ENCODE assay signal across 8 mouse cellular contexts in the genomic region with DNA sequence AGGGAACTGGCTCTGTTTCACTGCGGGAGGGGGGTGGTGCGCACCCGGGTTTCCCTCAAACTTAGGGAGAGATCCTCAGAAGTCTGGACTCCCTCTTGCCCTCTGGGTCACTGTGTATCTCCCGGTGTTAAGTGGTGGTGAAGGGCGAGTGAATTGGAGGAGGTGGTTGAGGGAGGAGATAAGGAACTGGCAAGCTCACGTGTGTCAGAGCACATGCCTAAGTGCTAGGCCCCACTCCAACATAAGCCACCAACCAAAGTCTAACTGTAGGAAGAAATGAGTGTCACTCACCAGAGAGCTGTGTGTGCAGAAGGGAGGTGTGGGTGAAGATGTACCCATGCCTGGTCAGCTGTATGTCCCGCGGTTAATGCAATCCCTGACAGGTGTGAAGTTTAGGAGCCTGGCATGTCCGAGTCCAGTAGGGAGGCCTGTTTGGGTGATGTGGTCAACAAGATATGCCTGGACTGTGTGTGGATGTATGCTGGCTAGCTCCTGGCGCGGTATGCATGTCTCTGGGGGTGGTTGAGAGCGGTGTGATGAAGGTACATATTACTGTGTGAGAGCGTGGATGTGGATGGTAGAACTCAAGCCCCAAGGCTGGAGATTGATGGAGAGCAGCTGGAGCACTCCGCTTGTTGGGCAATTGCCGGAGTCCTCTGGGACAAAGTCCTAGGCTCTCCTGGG. TPM values are rescaled to one million over a fixed set of nuclear protein-coding genes. Genes with fewer than 3 reads are reported as not detected.
A peak's percentile ranks its signal among the peaks of the same experiment; 100 is the strongest.
DNase-seq lines count a peak whose midpoint lies in the region; ATAC-seq and TF ChIP-seq lines count a peak whose summit lies in the region.

No protein-coding gene starts in this region.

- TF ChIP-seq CTCF in lung, embryonic 14.5 days (IDR thresholded peaks at IDR 0.05; ENCODE audit: low read depth), result no peak

- no peaks in the 10 kb centered on the region for H3K9me3 ChIP-seq in forebrain, embryonic 11.5 days (ENCODE audit: control insufficient read depth, low read length)
- no peaks in the 10 kb centered on the region for H3K9me3 ChIP-seq in intestine, embryonic 15.5 days
- H3K9me3 ChIP-seq in lung, embryonic 14.5 days (ENCODE audit: low read depth, low read length), result no peaks in the 10 kb centered on the region
- H3K9me3 ChIP-seq in stomach, embryonic 14.5 days (ENCODE audit: control insufficient read depth, low read depth, low read length), result no peaks in the 10 kb centered on the region

- no peaks in the 10 kb centered on the region for H3K27me3 ChIP-seq in forebrain, embryonic 11.5 days (ENCODE audit: control insufficient read depth, insufficient read depth, low read length)
- H3K27me3 ChIP-seq in intestine, embryonic 15.5 days (replicated peaks), result no peaks in the 10 kb centered on the region
- H3K27me3 ChIP-seq in lung, embryonic 14.5 days (ENCODE audit: insufficient read depth, low read length), result no peaks in the 10 kb centered on the region
- no peaks in the 10 kb centered on the region for H3K27me3 ChIP-seq in stomach, embryonic 14.5 days (ENCODE audit: control insufficient read depth, insufficient read depth, low read length)

- H3K27ac ChIP-seq in forebrain, embryonic 11.5 days (ENCODE audit: low read depth, low read length), result peak overlapping the region; percentile 12; the same call in 1 of the 2 replicates
- H3K27ac ChIP-seq in intestine, embryonic 15.5 days, result peak overlapping the region; percentile 93
- peak overlapping the region; percentile 82; the same call in 1 of the 2 replicates for H3K27ac ChIP-seq in lung, embryonic 14.5 days (ENCODE audit: low read depth)
- peak overlapping the region; percentile 87; the same call in 1 of the 2 replicates for H3K27ac ChIP-seq in stomach, embryonic 14.5 days (ENCODE audit: low read length)

- peak; percentile 10 for ATAC-seq in forebrain, embryonic 11.5 days (replicated peaks; ENCODE audit: low FRiP score)
- ATAC-seq in intestine, embryonic 15.5 days, result peak; percentile 59
- ATAC-seq in lung, embryonic 14.5 days (ENCODE audit: insufficient read depth), result peak; percentile 15
- ATAC-seq in stomach, embryonic 14.5 days (ENCODE audit: insufficient number of reproducible peaks, insufficient read depth, low FRiP score, low read depth), result peak; percentile 11; the same call in 1 of the 2 replicates
- no peak for ATAC-seq in monocyte, adult 5-6 weeks (replicated peaks; ENCODE audit: insufficient number of reproducible peaks, low FRiP score, low TSS enrichment, poor library complexity, severe bottlenecking)

- peaks cover 3% of the 10 kb centered on the region; the same call in 1 of the 2 replicates for H3K36me3 ChIP-seq in forebrain, embryonic 11.5 days (ENCODE audit: control insufficient read depth, insufficient read depth, low read length)
- peaks cover 30% of the 10 kb centered on the region for H3K36me3 ChIP-seq in intestine, embryonic 15.5 days
- H3K36me3 ChIP-seq in lung, embryonic 14.5 days (ENCODE audit: insufficient read depth), result peaks cover 35% of the 10 kb centered on the region
- peaks cover 29% of the 10 kb centered on the region for H3K36me3 ChIP-seq in stomach, embryonic 14.5 days (ENCODE audit: control insufficient read depth, insufficient read depth, low read length)

- DNase-seq in urinary bladder, postnatal 36 days (ENCODE audit: low spot score in 2 of 2), result peak; percentile 38 to 43
- DNase-seq in urinary bladder, postnatal 14 days (ENCODE audit: low spot score), result no peak
- no peak for DNase-seq in forebrain, embryonic 11.5 days (ENCODE audit: low spot score)
- peak; percentile 64 for DNase-seq in lung, embryonic 14.5 days
- no peak for DNase-seq in adrenal gland, postnatal 4 days (ENCODE audit: low spot score in 2 of 2)

- H3K9ac ChIP-seq in forebrain, embryonic 11.5 days (ENCODE audit: low read length), result peak overlapping the region; percentile 76
- H3K9ac ChIP-seq in intestine, embryonic 15.5 days, result peak overlapping the region; percentile 89
- peak overlapping the region; percentile 75 for H3K9ac ChIP-seq in lung, embryonic 14.5 days
- H3K9ac ChIP-seq in stomach, embryonic 14.5 days (replicated peaks; ENCODE audit: low read depth, low read length), result peak overlapping the region; percentile 76

- H3K4me1 ChIP-seq in forebrain, embryonic 11.5 days (replicated peaks; ENCODE audit: control insufficient read depth, insufficient read depth, low read length), result peaks cover 7% of the 10 kb centered on the region; the same call in 1 of the 2 replicates
- peaks cover 31% of the 10 kb centered on the region for H3K4me1 ChIP-seq in intestine, embryonic 15.5 days (replicated peaks)
- peaks cover 14% of the 10 kb centered on the region for H3K4me1 ChIP-seq in lung, embryonic 14.5 days (ENCODE audit: insufficient read depth)
- peaks cover 23% of the 10 kb centered on the region; the same call in 1 of the 2 replicates for H3K4me1 ChIP-seq in stomach, embryonic 14.5 days (ENCODE audit: control insufficient read depth, insufficient read depth, low read length)

- H3K4me3 ChIP-seq in forebrain, embryonic 11.5 days (ENCODE audit: low read depth, low read length), result peak overlapping the region; percentile 53
- peak overlapping the region; percentile 89 for H3K4me3 ChIP-seq in intestine, embryonic 15.5 days (replicated peaks)
- H3K4me3 ChIP-seq in lung, embryonic 14.5 days (ENCODE audit: low read depth, low read length), result peak overlapping the region; percentile 74
- peak overlapping the region; percentile 76 for H3K4me3 ChIP-seq in stomach, embryonic 14.5 days (ENCODE audit: low read depth, low read length)

- WGBS in forebrain, embryonic 11.5 days, result 54% methylated on average over 15 of the region's 15 CpGs
- 26% methylated on average over 15 of the region's 15 CpGs for WGBS in intestine, embryonic 15.5 days
- 19% methylated on average over 15 of the region's 15 CpGs for WGBS in lung, embryonic 14.5 days
- WGBS in stomach, embryonic 14.5 days, result 32% methylated on average over 15 of the region's 15 CpGs

- peak overlapping the region; percentile 84 for H3K4me2 ChIP-seq in forebrain, embryonic 11.5 days (ENCODE audit: low read depth, low read length, severe bottlenecking)
- H3K4me2 ChIP-seq in intestine, embryonic 15.5 days (replicated peaks), result peak overlapping the region; percentile 85
- peak overlapping the region; percentile 72 for H3K4me2 ChIP-seq in lung, embryonic 14.5 days
- peak overlapping the region; percentile 88 for H3K4me2 ChIP-seq in stomach, embryonic 14.5 days (replicated peaks; ENCODE audit: low read depth, low read length)

RNA-seq across cellular contexts. Expression of a gene that starts 0.8 kb away (rescaled TPM):
- polyA plus RNA-seq in forebrain, embryonic 11.5 days (2014; fragmentation: Nextera tagmentation; extraction: Ambion mirVana), result 37.8 and 39.8 TPM in 2 replicates
- 178 and 197 TPM in 2 replicates for polyA plus RNA-seq in intestine, embryonic 15.5 days (2015; fragmentation: Nextera tagmentation; extraction: Ambion mirVana)
- 96.5 and 97.8 TPM in 2 replicates for polyA plus RNA-seq in lung, embryonic 14.5 days (2014; fragmentation: Nextera tagmentation; extraction: Ambion mirVana)
- polyA plus RNA-seq in stomach, embryonic 14.5 days (2014; fragmentation: Nextera tagmentation; extraction: Ambion mirVana), result 109 and 110 TPM in 2 replicates
- total RNA-seq in monocyte, adult 5-6 weeks (2017), result 47.0 to 63.4 TPM (median 61.8 TPM) in 3 replicates
- 10 to 100 TPM; 75.5 to 84.0 TPM for total RNA-seq in adrenal gland, postnatal 4 days (2021)

RNA-seq across cellular contexts. Expression of a gene that starts 8.5 kb away (rescaled TPM):
- 369 and 385 TPM in 2 replicates for polyA plus RNA-seq in forebrain, embryonic 11.5 days (2014; fragmentation: Nextera tagmentation; extraction: Ambion mirVana)
- 223 and 226 TPM in 2 replicates for polyA plus RNA-seq in intestine, embryonic 15.5 days (2015; fragmentation: Nextera tagmentation; extraction: Ambion mirVana)
- polyA plus RNA-seq in lung, embryonic 14.5 days (2014; fragmentation: Nextera tagmentation; extraction: Ambion mirVana), result 324 and 332 TPM in 2 replicates
- 219 and 230 TPM in 2 replicates for polyA plus RNA-seq in stomach, embryonic 14.5 days (2014; fragmentation: Nextera tagmentation; extraction: Ambion mirVana)
- total RNA-seq in monocyte, adult 5-6 weeks (2017), result 1.6 to 3.6 TPM (median 2.0 TPM) in 3 replicates
- 10 to 100 TPM; 41.3 to 42.0 TPM for total RNA-seq in adrenal gland, postnatal 4 days (2021)

RNA-seq across cellular contexts. Expression of a gene that starts 19.5 kb away (rescaled TPM):
- polyA plus RNA-seq in forebrain, embryonic 11.5 days (2014; fragmentation: Nextera tagmentation; extraction: Ambion mirVana), result 152 and 155 TPM in 2 replicates
- polyA plus RNA-seq in intestine, embryonic 15.5 days (2015; fragmentation: Nextera tagmentation; extraction: Ambion mirVana), result 102 and 103 TPM in 2 replicates
- 94.1 and 96.4 TPM in 2 replicates for polyA plus RNA-seq in lung, embryonic 14.5 days (2014; fragmentation: Nextera tagmentation; extraction: Ambion mirVana)
- polyA plus RNA-seq in stomach, embryonic 14.5 days (2014; fragmentation: Nextera tagmentation; extraction: Ambion mirVana), result 87.1 and 99.7 TPM in 2 replicates
- 103 to 122 TPM (median 120 TPM) in 3 replicates for total RNA-seq in monocyte, adult 5-6 weeks (2017)
- 10 to 100 TPM; 76.5 to 78.8 TPM for total RNA-seq in adrenal gland, postnatal 4 days (2021)

RNA-seq across cellular contexts. Expression of a gene that starts 19.6 kb away (rescaled TPM):
- 14.1 and 18.3 TPM in 2 replicates for polyA plus RNA-seq in forebrain, embryonic 11.5 days (2014; fragmentation: Nextera tagmentation; extraction: Ambion mirVana)
- polyA plus RNA-seq in intestine, embryonic 15.5 days (2015; fragmentation: Nextera tagmentation; extraction: Ambion mirVana), result 4.4 and 5.1 TPM in 2 replicates
- polyA plus RNA-seq in lung, embryonic 14.5 days (2014; fragmentation: Nextera tagmentation; extraction: Ambion mirVana), result 11.1 and 11.7 TPM in 2 replicates
- 10.7 and 14.5 TPM in 2 replicates for polyA plus RNA-seq in stomach, embryonic 14.5 days (2014; fragmentation: Nextera tagmentation; extraction: Ambion mirVana)
- 4.9 to 16.2 TPM (median 14.5 TPM) in 3 replicates for total RNA-seq in monocyte, adult 5-6 weeks (2017)
- 10 to 100 TPM; 38.6 to 39.3 TPM for total RNA-seq in adrenal gland, postnatal 4 days (2021)

RNA-seq across cellular contexts. Expression of a gene that starts 28.6 kb away (rescaled TPM):
- 1.0 and 1.5 TPM in 2 replicates for polyA plus RNA-seq in forebrain, embryonic 11.5 days (2014; fragmentation: Nextera tagmentation; extraction: Ambion mirVana)
- 0.30 and 0.31 TPM in 2 replicates for polyA plus RNA-seq in intestine, embryonic 15.5 days (2015; fragmentation: Nextera tagmentation; extraction: Ambion mirVana)
- polyA plus RNA-seq in lung, embryonic 14.5 days (2014; fragmentation: Nextera tagmentation; extraction: Ambion mirVana), result 1.3 and 1.8 TPM in 2 replicates
- polyA plus RNA-seq in stomach, embryonic 14.5 days (2014; fragmentation: Nextera tagmentation; extraction: Ambion mirVana), result 0.36 and 0.52 TPM in 2 replicates
- total RNA-seq in monocyte, adult 5-6 weeks (2017), result 3.2 TPM in 1 of 3 replicates, not detected in the others
- under 1 TPM; 0.17 to 0.54 TPM for total RNA-seq in adrenal gland, postnatal 4 days (2021)

Comparison
In these comparisons a context has a peak if more than half of its experiments do, and no peak if none do; other contexts are left out.
1. DNase-seq: peak in urinary bladder, postnatal 36 days (2 of 2) and lung, embryonic 14.5 days (single experiment); none in urinary bladder, postnatal 14 days (single experiment), forebrain, embryonic 11.5 days (single experiment) and adrenal gland, postnatal 4 days (0 of 2).
2. H3K27ac ChIP-seq: peak in every context shown above with its lines; median percentile 93 in intestine, embryonic 15.5 days; 87 in stomach, embryonic 14.5 days; 82 in lung, embryonic 14.5 days; 12 in forebrain, embryonic 11.5 days.
3. Peak in every context shown above with its lines, with median percentiles within 50 percentile points of each other: H3K4me2 ChIP-seq, H3K4me3 ChIP-seq and H3K9ac ChIP-seq.